Mouse (Mus musculus): Measurements from ENCODE around the gene Ier5.

Ier5 gene

GRCm38 (mm10) chr1:155053296-155053695, 46.1 kb downstream of the Ier5 start:
- no peak for DNase-seq (ENCODE audit: low spot score)

- no peak for DNase-seq (ENCODE audit: low spot score)
Observed at GRCm38 (mm10) chr1:155052761-155053166, 46.7 kb downstream of the Ier5 start.

- no peak for DNase-seq (ENCODE audit: low spot score)
Observed at GRCm38 (mm10) chr1:155052131-155052760, 47.2 kb downstream of the Ier5 start.

- DNase-seq (ENCODE audit: low spot score): no peak
Observed at GRCm38 (mm10) chr1:155051701-155052127, 47.7 kb downstream of the Ier5 start.

- DNase-seq (ENCODE audit: low spot score): no peak
Observed at GRCm38 (mm10) chr1:155050897-155051592, 48.4 kb downstream of the Ier5 start.

GRCm38 (mm10) chr1:155050174-155050573, 49.3 kb downstream of the Ier5 start:
- DNase-seq (ENCODE audit: low spot score): peak; percentile 52

GRCm38 (mm10) chr1:155048947-155049346, 50.5 kb downstream of the Ier5 start:
- DNase-seq (ENCODE audit: low spot score): peak; percentile 96

All from urinary bladder, postnatal 14 days (tissue).